Mouse (Mus musculus) cerebellum, adult 2 months (tissue): ENCODE measurements around the gene Tmem121b. TPM values are rescaled to one million over a fixed set of nuclear protein-coding genes. Genes with fewer than 3 reads are reported as not detected.

Experiments used
- DNase-seq, 2 experiments: peaks; one replicate each; pipeline ENCODE4 v3.0.0; 2021
- H3K27ac ChIP-seq: fragments of 200-500 bp; 2 replicates; pipeline ENCODE4 v1.5.1; 2012; ENCODE audit warnings: low read length, control low read depth, inconsistent platforms; ENCODE audit not compliant: insufficient read depth
- H3K27me3 ChIP-seq: fragments of 200-500 bp; 2 replicates; pipeline ENCODE4 v1.6.1; 2012; ENCODE audit warnings: inconsistent platforms, mild to moderate bottlenecking, low read length, moderate library complexity; ENCODE audit not compliant: control insufficient read depth, insufficient read depth
- H3K4me1 ChIP-seq: fragments of 200-500 bp; 2 replicates; pipeline ENCODE4 v1.6.1; 2011; ENCODE audit warnings: low read length; ENCODE audit not compliant: control insufficient read depth, insufficient read depth
- H3K4me3 ChIP-seq: fragments of 200-500 bp; replicated peaks from 2 replicates; pipeline ENCODE3; 2011; ENCODE audit warnings: mild to moderate bottlenecking, low read depth, low read length, control low read depth; ENCODE audit not compliant: insufficient read depth
- CTCF ChIP-seq: fragments of 200-500 bp; IDR thresholded peaks from 2 replicates; pipeline ENCODE4 v1.5.1; 2011; ENCODE audit warnings: low read depth, mild to moderate bottlenecking, control low read depth, low read length, moderate library complexity, borderline replicate concordance; ENCODE audit not compliant: insufficient read depth
- POLR2A ChIP-seq: fragments of 200-500 bp; IDR thresholded peaks from 2 replicates; pipeline ENCODE4 v1.6.1; 2011; ENCODE audit warnings: low read length, control low read depth, borderline replicate concordance; ENCODE audit not compliant: insufficient read depth
- WGBS: fragments of 180-500 bp; shearing (Covaris S2); methylation state at CpG from one replicate; pipeline ENCODE4 v1.1.7; 2018; 5-methylcytosine and 5-hydroxymethylcytosine counted together
- polyA plus RNA-seq: library from polyadenylated mRNA; depleted of rRNA; stranded (reverse); fragments of >200 nt; gene quantifications from 2 replicates; pipeline ENCODE4 v1.2.3, GENCODE M21; 2012

Gene Tmem121b
- polyA plus RNA-seq, 1 experiment: 3.7 TPM

- under 1% methylated on average over 75 of the region's 75 CpGs for WGBS
- Histone ChIP-seq H3K27ac (peak within 1 kb of the TSS; percentile 84), H3K27me3 (no peaks in the 10 kb centered on the region)
Observed at GRCm38 (mm10) chr6:120531020-120531965, 37.7 kb upstream of the Tmem121b start, which contains the start of gene Hdhd5. Hdhd5 (minus strand) TSS chr6:120531319.

GRCm38 (mm10) chr6:120529123-120529522 lies 35.5 kb upstream of the Tmem121b start:
- TF ChIP-seq POLR2A (no peak), CTCF (no peak)
- DNase-seq: no peak
- H3K4me3 ChIP-seq: no peak overlapping the region
- peaks cover 8% of the 10 kb centered on the region for H3K4me1 ChIP-seq
- WGBS: 72% methylated on average over 4 of the region's 4 CpGs
- no peak overlapping the region for H3K27ac ChIP-seq
- H3K27me3 ChIP-seq: no peaks in the 10 kb centered on the region

More at GRCm38 (mm10) chr6:120531020-120531965, 37.7 kb upstream of the Tmem121b start, which contains the start of gene Hdhd5:
- DNase-seq: peak; percentile 94 to 95
- Histone ChIP-seq H3K4me3 (peak within 1 kb of the TSS; percentile 73), H3K4me1 (peaks cover 8% of the 10 kb centered on the region)
- TF ChIP-seq CTCF (no peak), POLR2A (peak; percentile 86)

GRCm38 (mm10) chr6:120524796-120525195 lies 31.2 kb upstream of the Tmem121b start:
- no peaks in the 10 kb centered on the region for H3K27me3 ChIP-seq
- H3K4me1 ChIP-seq: peaks cover 8% of the 10 kb centered on the region
- DNase-seq: no peak
- H3K4me3 ChIP-seq: no peak overlapping the region
- no peak for TF ChIP-seq POLR2A
- TF ChIP-seq CTCF: no peak
- WGBS: 87% methylated on average over 5 of the region's 5 CpGs
- no peak overlapping the region for H3K27ac ChIP-seq

- no peak overlapping the region for H3K4me3 ChIP-seq
- no peaks in the 10 kb centered on the region for H3K4me1 ChIP-seq
- H3K27me3 ChIP-seq: no peaks in the 10 kb centered on the region
- H3K27ac ChIP-seq: no peak overlapping the region
- DNase-seq: no peak
- 91% methylated on average over 5 of the region's 5 CpGs for WGBS
- TF ChIP-seq CTCF: no peak
- no peak for TF ChIP-seq POLR2A
Observed at GRCm38 (mm10) chr6:120519647-120520046, 26.0 kb upstream of the Tmem121b start.

GRCm38 (mm10) chr6:120517311-120517710 lies 23.7 kb upstream of the Tmem121b start:
- DNase-seq: no peak
- WGBS: 65% methylated on average over 5 of the region's 5 CpGs
- Histone ChIP-seq H3K4me1 (no peaks in the 10 kb centered on the region), H3K27ac (no peak overlapping the region), H3K27me3 (no peaks in the 10 kb centered on the region), H3K4me3 (no peak overlapping the region)
- TF ChIP-seq POLR2A (no peak), CTCF (no peak)

GRCm38 (mm10) chr6:120516879-120517278 lies 23.3 kb upstream of the Tmem121b start:
- Histone ChIP-seq H3K27ac (no peak overlapping the region), H3K4me3 (no peak overlapping the region), H3K27me3 (no peaks in the 10 kb centered on the region), H3K4me1 (no peaks in the 10 kb centered on the region)
- WGBS: 82% methylated on average over 6 of the region's 6 CpGs
- TF ChIP-seq CTCF: no peak
- TF ChIP-seq POLR2A: no peak
- DNase-seq: no peak

- no peak for DNase-seq
- no peak overlapping the region for H3K4me3 ChIP-seq
- no peaks in the 10 kb centered on the region for H3K4me1 ChIP-seq
- WGBS: 92% methylated on average over 4 of the region's 4 CpGs
- H3K27me3 ChIP-seq: no peaks in the 10 kb centered on the region
- TF ChIP-seq CTCF (no peak), POLR2A (no peak)
- no peak overlapping the region for H3K27ac ChIP-seq
Observed at GRCm38 (mm10) chr6:120516422-120516821, 22.8 kb upstream of the Tmem121b start.

- no peaks in the 10 kb centered on the region for H3K4me1 ChIP-seq
- H3K27me3 ChIP-seq: no peaks in the 10 kb centered on the region
- no peak for DNase-seq
- WGBS: 89% methylated on average over 6 of the region's 6 CpGs
- TF ChIP-seq POLR2A (no peak), CTCF (no peak)
- no peak overlapping the region for H3K4me3 ChIP-seq
- no peak overlapping the region for H3K27ac ChIP-seq
Observed at GRCm38 (mm10) chr6:120511212-120511611, 17.6 kb upstream of the Tmem121b start.
